Mouse (Mus musculus) liver, postnatal 0 days (tissue): ENCODE results near the gene Bsg. TPM values are rescaled to one million over a fixed set of nuclear protein-coding genes. Genes with fewer than 3 reads are reported as not detected.
A peak's percentile ranks its signal among the peaks of the same experiment; 100 is the strongest.

Source experiments
- ATAC-seq: fragments of 200-750 bp; cut with Nextera tagmentation; 2 replicates; pipeline ENCODE4 v1.8.0; 2017; ENCODE audit warnings: mild to moderate bottlenecking, moderate library complexity
- DNase-seq: peaks from one replicate; pipeline ENCODE4 v3.0.0-alpha.2; 2016
- H3K27ac ChIP-seq: fragments of 300-500 bp; sonication (generic); 2 replicates; pipeline ENCODE4 v1.5.1; 2014; ENCODE audit warnings: antibody characterized with exemption, moderate library complexity, mild to moderate bottlenecking, low read depth
- H3K27me3 ChIP-seq: fragments of 300-500 bp; sonication (generic); 2 replicates; pipeline ENCODE4 v1.6.1; 2014; ENCODE audit warnings: low read length, control low read depth, mixed read lengths; ENCODE audit not compliant: insufficient read depth
- H3K36me3 ChIP-seq: fragments of 300-500 bp; sonication (generic); replicated peaks from 2 replicates; pipeline ENCODE4 v1.6.1; 2014; ENCODE audit warnings: mild to moderate bottlenecking, control low read depth, low read length, moderate library complexity, mixed read lengths; ENCODE audit not compliant: insufficient read depth
- H3K4me1 ChIP-seq: fragments of 300-500 bp; sonication (generic); 2 replicates; pipeline ENCODE4 v1.6.1; 2014; ENCODE audit warnings: antibody characterized with exemption, mild to moderate bottlenecking, control low read depth; ENCODE audit not compliant: insufficient read depth
- H3K4me2 ChIP-seq: fragments of 300-500 bp; sonication (generic); 2 replicates; pipeline ENCODE4 v1.6.1; 2014; ENCODE audit warnings: low read depth, mild to moderate bottlenecking, low read length, moderate library complexity, mixed read lengths
- H3K4me3 ChIP-seq: fragments of 300-500 bp; sonication (generic); 2 replicates; pipeline ENCODE4 v1.5.1; 2014; ENCODE audit warnings: low read depth, low read length
- H3K9ac ChIP-seq: fragments of 300-500 bp; sonication (generic); replicated peaks from 2 replicates; pipeline ENCODE4 v1.6.1; 2014; ENCODE audit warnings: mild to moderate bottlenecking, moderate library complexity
- H3K9me3 ChIP-seq: fragments of 300-500 bp; sonication (generic); 2 replicates; pipeline ENCODE4 v1.6.1; 2016; ENCODE audit warnings: mild to moderate bottlenecking, control low read depth, low read length, mixed read lengths
- CTCF ChIP-seq: sonication (generic); IDR thresholded peaks from 2 replicates; pipeline ENCODE4 v1.5.1; 2016; ENCODE audit warnings: antibody characterized with exemption, low read depth
- EP300 ChIP-seq: IDR thresholded peaks from 2 replicates; pipeline ENCODE4 v1.6.1; 2016; ENCODE audit warnings: antibody characterized with exemption, low read depth, mild to moderate bottlenecking
- WGBS: fragments of 180-500 bp; shearing (Covaris S2); extraction: QIAGEN DNeasy Blood & Tissue Kit; methylation state at CpG from one replicate; pipeline ENCODE4 v1.1.7; 2014; ENCODE audit not compliant: insufficient replicate concordance; 5-methylcytosine and 5-hydroxymethylcytosine counted together
- polyA plus RNA-seq: library from polyadenylated mRNA; unstranded; fragments of >200 nt; fragmentation: Nextera tagmentation; extraction: Ambion mirVana; gene quantifications from 2 replicates; pipeline ENCODE4 v1.2.1, GENCODE M21; 2015

Bsg gene
- polyA plus RNA-seq, 1 experiment from 2014 or later: 1,075 TPM

- Histone ChIP-seq H3K4me3 (no peak overlapping the region), H3K4me1 (peaks cover 31% of the 10 kb centered on the region)
Observed at GRCm38 (mm10) chr10:79712499-79713126, 8.3 kb downstream of the Bsg start.

GRCm38 (mm10) chr10:79713163-79713562, 8.9 kb downstream of the Bsg start:
- H3K4me2 ChIP-seq: peak overlapping the region; percentile 48; the same call in 1 of the 2 replicates
- H3K4me3 ChIP-seq: no peak overlapping the region

More at GRCm38 (mm10) chr10:79712499-79713126, 8.3 kb downstream of the Bsg start:
- Histone ChIP-seq H3K9ac (peak overlapping the region; percentile 26; the same call in 1 of the 2 replicates), H3K36me3 (peaks cover 46% of the 10 kb centered on the region), H3K27ac (peak overlapping the region; percentile 71), H3K4me2 (peak overlapping the region; percentile 48), H3K9me3 (no peaks in the 10 kb centered on the region), H3K27me3 (peaks cover 32% of the 10 kb centered on the region)
- TF ChIP-seq EP300 (peak; percentile 91), CTCF (peak; percentile 91)
- peak; percentile 93 for ATAC-seq
- peak; percentile 93 for DNase-seq
- WGBS: 16% methylated on average over 5 of the region's 6 CpGs

GRCm38 (mm10) chr10:79714996-79715395, 10.7 kb downstream of the Bsg start:
- DNase-seq: no peak
- TF ChIP-seq EP300: no peak
- TF ChIP-seq CTCF: no peak
- Histone ChIP-seq H3K27ac (no peak overlapping the region), H3K4me3 (no peak overlapping the region), H3K36me3 (peaks cover 22% of the 10 kb centered on the region), H3K4me2 (no peak overlapping the region), H3K9me3 (no peaks in the 10 kb centered on the region), H3K4me1 (peaks cover 21% of the 10 kb centered on the region), H3K27me3 (peaks cover 48% of the 10 kb centered on the region), H3K9ac (no peak overlapping the region)
- WGBS: 59% methylated on average over 4 of the region's 4 CpGs
- no peak for ATAC-seq

More at GRCm38 (mm10) chr10:79713163-79713562, 8.9 kb downstream of the Bsg start:
- no peak for TF ChIP-seq CTCF
- no peak for TF ChIP-seq EP300
- Histone ChIP-seq H3K27me3 (peaks cover 38% of the 10 kb centered on the region), H3K27ac (peak overlapping the region; percentile 71), H3K36me3 (peaks cover 41% of the 10 kb centered on the region), H3K4me1 (peaks cover 27% of the 10 kb centered on the region), H3K9me3 (no peaks in the 10 kb centered on the region), H3K9ac (peak overlapping the region; percentile 26; the same call in 1 of the 2 replicates)
- DNase-seq (no peak), ATAC-seq (no peak)
- WGBS: 48% methylated on average over 1 of the region's 1 CpGs

DNA sequence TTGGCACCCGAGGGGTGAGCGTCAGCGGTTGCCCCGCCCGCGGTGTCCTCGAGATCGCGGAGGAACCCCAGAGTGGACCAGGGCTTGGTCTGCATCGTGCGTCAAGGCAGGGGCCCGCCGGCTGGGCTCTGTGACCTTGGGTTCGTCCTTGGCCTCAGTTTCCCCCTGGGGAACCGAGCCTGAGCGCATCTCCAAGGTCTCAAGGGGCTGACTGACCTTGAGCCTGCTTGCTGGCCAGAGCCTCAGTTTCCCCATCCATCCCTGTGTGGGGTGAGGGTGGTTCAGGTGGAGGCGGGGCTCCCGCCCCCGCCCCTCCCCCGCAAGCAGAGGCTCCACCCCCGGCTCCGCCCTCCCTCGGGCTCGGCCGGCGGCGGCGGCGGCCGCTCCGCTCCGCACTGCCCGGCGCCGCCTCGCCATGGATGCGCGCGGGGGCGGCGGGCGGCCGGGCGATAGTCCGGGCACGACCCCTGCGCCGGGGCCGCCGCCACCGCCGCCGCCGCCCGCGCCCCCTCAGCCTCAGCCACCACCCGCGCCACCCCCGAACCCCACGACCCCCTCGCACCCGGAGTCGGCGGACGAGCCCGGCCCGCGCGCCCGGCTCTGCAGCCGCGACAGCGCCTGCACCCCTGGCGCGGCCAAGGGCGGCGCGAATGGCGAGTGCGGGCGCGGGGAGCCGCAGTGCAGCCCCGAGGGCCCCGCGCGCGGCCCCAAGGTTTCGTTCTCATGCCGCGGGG, 12.1 kb downstream of the Bsg start, which contains the start of gene Hcn2:
TSS of gene Hcn2 (plus strand) at position 381 of the 734 bp plus-strand sequence.
- Histone ChIP-seq H3K27ac (no peak within 1 kb of the TSS), H3K4me3 (peak within 1 kb of the TSS; percentile 58), H3K4me2 (peak within 1 kb of the TSS; percentile 88), H3K4me1 (peaks cover 21% of the 10 kb centered on the region), H3K9me3 (no peaks in the 10 kb centered on the region), H3K9ac (no peak within 1 kb of the TSS), H3K27me3 (peaks cover 48% of the 10 kb centered on the region), H3K36me3 (peaks cover 8% of the 10 kb centered on the region)
- WGBS: 3% methylated on average over 36 of the region's 91 CpGs
- no peak for DNase-seq
- TF ChIP-seq CTCF (no peak), EP300 (no peak)
- no peak for ATAC-seq

- H3K27me3 ChIP-seq: peaks cover 48% of the 10 kb centered on the region
Observed at GRCm38 (mm10) chr10:79716988-79717355, 12.7 kb downstream of the Bsg start.

More at GRCm38 (mm10) chr10:79716988-79717355, 12.7 kb downstream of the Bsg start:
- Histone ChIP-seq H3K4me3 (peak overlapping the region; percentile 58), H3K9me3 (no peaks in the 10 kb centered on the region), H3K36me3 (peaks cover 3% of the 10 kb centered on the region; the same call in 1 of the 2 replicates), H3K4me1 (peaks cover 21% of the 10 kb centered on the region), H3K4me2 (peak overlapping the region; percentile 88), H3K9ac (no peak overlapping the region), H3K27ac (no peak overlapping the region)
- ATAC-seq (no peak), DNase-seq (no peak)
- 0% methylated on average over 35 of the region's 44 CpGs for WGBS
- TF ChIP-seq CTCF (no peak), EP300 (no peak)
